Mouse (Mus musculus) left cerebral cortex, postnatal 14 days (tissue): ENCODE measurements around the gene Trim56. TPM values are rescaled to one million over a fixed set of nuclear protein-coding genes. Genes with fewer than 3 reads are reported as not detected.
"Not testable (repeated sequence)": the region's sequence is repeated elsewhere in the genome, so short reads cannot be mapped to it uniquely, and the experiment has no call there.

Source experiments
- DNase-seq, 2 experiments: peaks; one replicate each; pipeline ENCODE4 v3.0.0; 2021 to 2022; ENCODE audit warnings: low spot score in 2 of 2, mixed read lengths in 1 of 2
- intact Hi-C: fragments of 180-260 bp; cut with DNase I; formaldehyde crosslinking; loops from one replicate; pipeline ENCODE4 v1.15.1; 2025
- long read RNA-seq, 2 experiments: library from polyadenylated mRNA; stranded (forward); transcript quantifications; one replicate each; pipeline ENCODE4 v2.0.0; 2021
- total RNA-seq, 2 experiments: library from RNA; stranded (reverse); gene quantifications; 2 replicates each; pipeline ENCODE4 v1.2.3; 2021

Trim56 gene
- total RNA-seq, result 1 to 10 TPM; 3.3 to 3.7 TPM
- long read RNA-seq, experiment 1, partial matches to known transcripts, result 0 of 1 reads
- long read RNA-seq, experiment 1, other reads (novel, unspliced or antisense), result 1 of 1 reads
- long read RNA-seq, experiment 2, partial matches to known transcripts, result 0 of 1 reads
- long read RNA-seq, experiment 2, other reads (novel, unspliced or antisense), result 1 of 1 reads

- no peak for DNase-seq
- intact Hi-C loops, result no loop called here
These were observed at the start of gene Trim56 for GRCm38 (mm10) chr5:137115866-137116847. Gene Trim56 (minus strand): TSS chr5:137116209.

GRCm38 (mm10) chr5:137161853-137162252, 45.8 kb upstream of the Trim56 start:
- intact Hi-C loops, result no loop called here
- no peak for DNase-seq

DNA sequence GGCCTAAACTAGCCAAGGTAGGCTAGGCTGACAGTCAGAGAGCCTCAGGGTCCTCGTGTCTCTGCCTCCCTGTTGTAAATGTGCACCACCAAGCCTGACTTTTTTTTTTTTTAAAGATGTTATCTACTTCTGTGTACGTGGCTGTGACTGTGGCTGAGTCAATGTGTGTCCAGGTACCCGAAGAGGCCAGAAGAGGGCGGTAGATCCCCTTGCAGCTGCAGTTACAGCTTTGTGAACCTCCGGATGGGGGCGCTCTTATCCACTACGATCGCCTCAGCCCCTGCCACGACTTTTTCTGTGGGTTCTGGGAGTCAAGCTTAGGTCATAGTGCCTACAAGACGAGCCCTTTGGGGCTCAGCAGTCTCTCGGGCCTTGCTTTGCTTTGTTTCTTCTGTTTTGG, 43.5 kb upstream of the Trim56 start:
- intact Hi-C loops, result no loop called here
- peak; percentile 32 to 42 for DNase-seq

GRCm38 (mm10) chr5:137153289-137153688, 37.3 kb upstream of the Trim56 start:
- DNase-seq, result no peak
- intact Hi-C loops, result no loop called here

DNA sequence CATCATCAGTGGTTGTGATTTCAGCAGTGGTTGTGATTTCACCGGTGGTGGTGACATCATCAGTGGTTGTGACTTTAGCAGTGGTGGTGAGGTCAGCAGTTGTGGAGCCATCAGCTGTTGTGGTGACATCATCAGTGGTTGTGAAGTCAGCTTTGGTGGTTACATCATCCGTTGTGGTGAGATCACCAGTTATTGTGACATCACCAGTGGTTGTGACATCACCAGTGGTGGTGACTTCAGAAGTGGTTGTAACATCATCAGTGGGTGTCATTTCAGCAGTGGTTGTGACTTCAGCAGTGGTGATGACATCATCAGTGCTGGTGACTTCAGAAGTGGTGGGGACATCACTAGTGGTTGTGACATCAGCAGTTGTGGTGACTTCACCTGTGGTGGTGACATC, 36.6 kb upstream of the Trim56 start:
- DNase-seq, result no peak
- intact Hi-C loops, result no loop called here

DNA sequence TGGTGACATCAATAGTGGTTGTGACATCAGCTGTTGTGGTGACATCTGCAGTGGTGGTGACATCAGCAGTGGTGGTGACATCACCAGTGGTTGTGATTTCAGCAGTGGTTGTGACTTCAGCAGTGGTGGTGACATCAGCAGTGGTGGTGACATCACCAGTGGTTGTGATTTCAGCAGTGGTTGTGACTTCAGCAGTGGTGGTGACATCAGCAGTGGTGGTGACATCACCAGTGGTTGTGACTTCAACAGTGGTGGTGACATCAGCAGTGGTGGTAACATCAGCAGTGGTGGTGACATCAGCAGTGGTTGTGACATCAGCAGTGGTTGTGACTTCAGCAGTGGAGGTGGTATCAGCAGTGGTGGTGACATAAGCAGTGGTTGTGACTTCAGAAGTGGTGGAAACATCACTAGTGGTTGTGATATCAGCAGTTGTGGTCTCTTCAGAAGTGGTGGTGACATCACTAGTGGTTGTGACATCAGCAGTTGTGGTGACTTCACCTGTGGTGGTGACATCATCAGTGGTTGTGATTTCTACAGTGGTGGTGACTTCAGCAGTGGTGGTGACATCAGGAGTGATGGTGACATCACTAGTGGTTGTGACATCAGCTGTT, 33.4 kb upstream of the Trim56 start, which contains the start of gene Muc3:
TSS of gene Muc3 (minus strand) at position 51 of the 611 bp plus-strand sequence.
- intact Hi-C loops, DNase-seq: not testable (repeated sequence)

- intact Hi-C loops, result no loop called here
- DNase-seq, result no peak
These were observed 24.8 kb upstream of the Trim56 start for GRCm38 (mm10) chr5:137140836-137141235.

GRCm38 (mm10) chr5:137138977-137139376, 23.0 kb upstream of the Trim56 start:
- intact Hi-C loops, result no loop called here
- no peak for DNase-seq

DNA sequence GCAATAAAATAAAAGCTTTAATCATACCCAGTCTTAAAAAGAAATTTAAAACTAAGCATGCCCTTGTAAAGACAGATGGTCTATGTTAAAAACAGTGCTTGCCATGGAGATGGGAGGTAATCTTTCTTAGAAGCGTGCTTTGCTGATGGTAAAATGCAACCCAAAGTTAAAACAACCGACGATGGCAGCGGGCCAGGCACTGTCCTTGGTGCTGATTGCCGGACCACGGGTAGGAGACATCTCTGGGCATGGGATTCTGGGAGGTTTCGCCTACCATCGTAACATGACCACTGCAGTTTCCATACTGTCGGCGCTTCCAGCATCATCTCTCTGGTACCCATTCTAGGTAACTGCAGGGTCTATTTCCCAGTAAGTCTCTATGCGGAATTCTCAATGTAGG, 18.9 kb upstream of the Trim56 start:
- intact Hi-C loops, result no loop called here
- DNase-seq, result no peak

DNA sequence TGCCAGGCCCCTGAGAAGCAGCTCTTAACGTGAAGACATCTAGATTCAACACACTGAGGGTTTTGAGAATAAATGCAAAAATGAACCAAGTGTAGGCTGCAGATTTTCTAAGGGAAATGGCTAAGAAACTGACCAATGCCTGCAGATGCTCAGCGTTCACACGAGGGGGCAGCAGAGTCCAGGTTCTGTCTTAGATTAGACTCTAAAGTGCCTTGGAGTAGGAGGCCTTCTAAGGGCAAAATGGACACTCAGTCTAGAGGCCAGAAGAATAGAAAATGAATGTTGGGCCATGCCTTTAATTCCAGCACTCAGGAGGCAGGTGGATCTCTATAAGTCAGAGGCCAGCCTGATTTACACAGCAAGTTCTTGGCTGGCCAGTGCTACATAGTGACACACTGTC, 15.5 kb upstream of the Trim56 start:
- intact Hi-C loops, result loop anchor here (1.0 kb wide), 1 partner anchor 155 kb away; no protein-coding TSS in a partner anchor
- peak; percentile 56 to 64 for DNase-seq

DNA sequence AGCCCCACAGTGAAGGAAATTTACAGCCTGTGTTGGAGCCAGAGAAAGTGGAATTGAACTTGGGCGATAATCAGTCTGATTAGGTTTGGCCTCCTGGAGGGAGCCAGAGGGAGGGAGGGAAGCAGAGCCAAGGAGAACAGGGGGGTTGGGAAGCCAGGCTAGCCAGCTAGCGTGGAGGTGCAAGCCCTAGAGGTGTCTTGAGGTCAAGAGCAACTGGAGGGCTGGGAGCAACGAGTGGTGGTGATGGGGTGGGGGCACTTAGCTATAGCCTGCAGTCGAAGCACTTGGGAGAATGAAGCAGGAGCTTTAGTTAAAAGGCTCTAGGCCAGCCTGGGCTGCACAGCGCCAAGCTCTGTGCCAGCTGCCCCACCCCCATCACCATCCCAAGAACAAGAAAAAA, 13.3 kb upstream of the Trim56 start:
- intact Hi-C loops, result no loop called here
- no peak for DNase-seq

- intact Hi-C loops, result no loop called here
- no peak for DNase-seq
These were observed 7.5 kb upstream of the Trim56 start for GRCm38 (mm10) chr5:137123516-137123915.

- intact Hi-C loops, result no loop called here
- peak; percentile 70 for DNase-seq
These were observed 6.7 kb upstream of the Trim56 start for GRCm38 (mm10) chr5:137122686-137123193.

GRCm38 (mm10) chr5:137121280-137121679, 5.3 kb upstream of the Trim56 start:
- no peak for DNase-seq
- intact Hi-C loops, result no loop called here

- no peak for DNase-seq
- intact Hi-C loops, result no loop called here
These were observed 2.9 kb upstream of the Trim56 start for GRCm38 (mm10) chr5:137118878-137119277.

DNA sequence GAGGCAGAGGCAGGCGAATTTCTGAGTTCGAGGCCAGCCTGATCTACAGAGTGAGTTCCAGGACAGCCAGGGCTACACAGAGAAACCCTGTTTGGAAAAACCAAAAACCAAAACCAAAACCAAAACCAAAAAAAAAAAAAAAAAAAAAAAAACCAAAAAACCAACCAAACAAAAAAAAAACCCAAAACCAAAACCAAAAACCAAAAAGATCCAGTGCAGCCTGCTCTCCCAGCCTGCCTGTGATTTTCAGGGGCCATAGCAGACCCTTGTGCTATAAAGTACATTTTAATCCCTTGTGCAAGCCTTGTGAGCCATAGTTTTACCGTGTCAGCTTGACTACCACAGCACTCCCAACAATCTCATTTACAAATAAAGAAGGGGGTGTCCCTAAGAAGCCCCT, 2.0 kb upstream of the Trim56 start:
- DNase-seq, intact Hi-C loops: not testable (repeated sequence)

DNA sequence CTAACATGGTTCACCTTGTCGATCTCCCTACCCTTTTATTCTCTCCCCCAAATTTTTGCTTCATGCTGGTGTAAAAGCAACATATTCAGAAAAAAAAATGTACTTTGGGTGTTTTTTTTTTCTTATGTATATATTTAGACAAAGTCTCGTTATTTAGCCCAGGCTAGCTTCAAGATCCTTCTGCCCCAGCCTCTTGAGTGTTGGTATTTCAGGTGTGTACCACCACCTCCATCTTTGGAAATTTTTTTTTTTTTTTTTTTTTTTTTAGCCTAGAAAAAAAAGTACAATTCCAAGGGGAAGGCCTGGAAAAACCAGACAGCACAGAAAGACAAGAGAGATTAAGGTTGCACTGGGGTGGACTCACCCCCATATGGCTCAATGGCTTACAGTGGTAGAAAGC, 978 bp upstream of the Trim56 start:
- DNase-seq, result no peak

GRCm38 (mm10) chr5:137114891-137115561, 983 bp downstream of the Trim56 start:
- intact Hi-C loops, result no loop called here
- DNase-seq, result no peak

More for the DNA sequence above, 978 bp upstream of the Trim56 start:
- intact Hi-C loops, result no loop called here
